11 mouse cellular contexts compared by ENCODE assay signal in the genomic region with DNA sequence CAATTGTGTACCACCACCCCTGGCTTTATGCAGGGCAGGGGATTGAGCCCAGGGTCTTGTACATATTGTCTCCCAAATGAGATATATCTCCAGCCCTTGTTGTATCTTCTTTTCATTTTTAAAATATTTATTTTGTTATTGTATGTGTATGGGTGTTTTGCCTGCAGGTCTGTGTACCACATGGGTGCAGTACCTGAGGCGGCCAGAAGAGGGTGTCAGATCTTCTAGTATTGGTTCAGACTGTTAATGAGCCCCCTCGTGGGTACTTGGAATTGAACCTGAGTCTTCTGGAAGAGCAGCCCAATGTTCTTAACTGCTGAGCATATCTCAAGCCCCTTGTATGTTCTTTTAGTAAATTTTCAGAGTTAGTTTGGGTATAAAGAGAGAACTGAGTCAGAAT. TPM values are rescaled to one million over a fixed set of nuclear protein-coding genes. Genes with fewer than 3 reads are reported as not detected.
DNase-seq lines count a peak whose midpoint lies in the region; ATAC-seq and TF ChIP-seq lines count a peak whose summit lies in the region.
"Had no signal": no experiment of that assay in that cellular context is flagged by ENCODE, and none has a peak within 500 bp of the region (broad histone marks: within the 10 kb centered on the region; RNA-seq: fewer than 3 reads in every experiment).

No protein-coding gene starts in this region.

- TF ChIP-seq EP300 in stomach, postnatal 0 days (optimal IDR thresholded peaks at IDR 0.05) = no peak

- no peak overlapping the region for H3K4me3 ChIP-seq in intestine, embryonic 14.5 days (ENCODE audit: low read depth, low read length)
- H3K4me3 ChIP-seq in intestine, embryonic 16.5 days (ENCODE audit: low read length) = no peak overlapping the region
- H3K4me3 ChIP-seq in stomach, postnatal 0 days (ENCODE audit: low read depth, low read length) = no peak overlapping the region
- H3K4me3 ChIP-seq: embryonic facial prominence, embryonic 13.5 days had no signal

- 45% methylated on average over 2 of the region's 2 CpGs for WGBS in intestine, embryonic 14.5 days
- 56% methylated on average over 2 of the region's 2 CpGs for WGBS in intestine, embryonic 16.5 days
- WGBS in stomach, postnatal 0 days = 47% methylated on average over 2 of the region's 2 CpGs

- no peak overlapping the region for H3K27ac ChIP-seq in intestine, embryonic 14.5 days (ENCODE audit: low read depth)
- H3K27ac ChIP-seq in intestine, embryonic 16.5 days (ENCODE audit: low read length) = no peak overlapping the region
- no peak overlapping the region for H3K27ac ChIP-seq in stomach, postnatal 0 days (replicated peaks)
- H3K27ac ChIP-seq: embryonic facial prominence, embryonic 13.5 days had no signal

- H3K27me3 ChIP-seq in intestine, embryonic 14.5 days (replicated peaks; ENCODE audit: control insufficient read depth, insufficient read depth, low read length) = no peaks in the 10 kb centered on the region
- no peaks in the 10 kb centered on the region for H3K27me3 ChIP-seq in intestine, embryonic 16.5 days (replicated peaks; ENCODE audit: control insufficient read depth, insufficient read depth, low read length)
- H3K27me3 ChIP-seq in stomach, postnatal 0 days (ENCODE audit: control insufficient read depth, insufficient read depth, low read length) = no peaks in the 10 kb centered on the region
- H3K27me3 ChIP-seq: embryonic facial prominence, embryonic 13.5 days had no signal

- peaks cover 30% of the 10 kb centered on the region for H3K36me3 ChIP-seq in intestine, embryonic 14.5 days (ENCODE audit: control insufficient read depth, insufficient read depth, low read length)
- peaks cover 15% of the 10 kb centered on the region for H3K36me3 ChIP-seq in intestine, embryonic 16.5 days (ENCODE audit: control insufficient read depth, insufficient read depth, low read length)
- peaks cover 14% of the 10 kb centered on the region for H3K36me3 ChIP-seq in stomach, postnatal 0 days (ENCODE audit: control insufficient read depth, insufficient read depth, low read length)

- no peaks in the 10 kb centered on the region for H3K4me1 ChIP-seq in intestine, embryonic 14.5 days (replicated peaks; ENCODE audit: control insufficient read depth, insufficient read depth, low read length)
- no peaks in the 10 kb centered on the region for H3K4me1 ChIP-seq in intestine, embryonic 16.5 days (ENCODE audit: control insufficient read depth, insufficient read depth, low read length)
- H3K4me1 ChIP-seq in stomach, postnatal 0 days (replicated peaks; ENCODE audit: control insufficient read depth, insufficient read depth) = no peaks in the 10 kb centered on the region
- H3K4me1 ChIP-seq: embryonic facial prominence, embryonic 13.5 days had no signal

- no peak overlapping the region for H3K4me2 ChIP-seq in intestine, embryonic 14.5 days (ENCODE audit: low read length)
- no peak overlapping the region for H3K4me2 ChIP-seq in intestine, embryonic 16.5 days (ENCODE audit: low read depth, low read length)
- no peak overlapping the region for H3K4me2 ChIP-seq in stomach, postnatal 0 days (replicated peaks; ENCODE audit: low read depth)
- H3K4me2 ChIP-seq: embryonic facial prominence, embryonic 13.5 days had no signal

- H3K9ac ChIP-seq in intestine, embryonic 14.5 days (ENCODE audit: low read length) = no peak overlapping the region
- no peak overlapping the region for H3K9ac ChIP-seq in intestine, embryonic 16.5 days (ENCODE audit: low read depth, low read length)
- no peak overlapping the region for H3K9ac ChIP-seq in stomach, postnatal 0 days (ENCODE audit: low read length)
- H3K9ac ChIP-seq: embryonic facial prominence, embryonic 13.5 days had no signal

- peak; percentile 58 for DNase-seq in intestine, embryonic 14.5 days (ENCODE audit: low spot score)
- peak; percentile 38 for DNase-seq in thymus, postnatal 0 days (ENCODE audit: low spot score)
- no peak for DNase-seq in thymus, adult 18-20 months
- no peak for DNase-seq in brain, embryonic 14.5 days (ENCODE audit: low read depth)
- DNase-seq in stomach, postnatal 0 days (ENCODE audit: low spot score) = peak; percentile 36
- DNase-seq in urinary bladder, adult 18-20 months (ENCODE audit: low spot score in 2 of 2) = no peak
- DNase-seq in urinary bladder, postnatal 25 days (ENCODE audit: low spot score) = no peak
- DNase-seq: adrenal gland, postnatal 25 days; heart, adult 18-20 months had no signal

- no peak for TF ChIP-seq POLR2A in brain, embryonic 14.5 days (IDR thresholded peaks at IDR 0.05; ENCODE audit: borderline replicate concordance, extremely low read depth, insufficient read depth, insufficient read length, poor library complexity, severe bottlenecking)

- ATAC-seq in intestine, embryonic 14.5 days (replicated peaks; ENCODE audit: low FRiP score, low TSS enrichment, low read depth) = no peak
- no peak for ATAC-seq in intestine, embryonic 16.5 days
- ATAC-seq in stomach, postnatal 0 days (ENCODE audit: low FRiP score, low TSS enrichment) = no peak

- no peaks in the 10 kb centered on the region for H3K9me3 ChIP-seq in intestine, embryonic 14.5 days (ENCODE audit: control insufficient read depth, low read length)
- peaks cover 6% of the 10 kb centered on the region for H3K9me3 ChIP-seq in intestine, embryonic 16.5 days (ENCODE audit: control insufficient read depth, low read length)
- no peaks in the 10 kb centered on the region for H3K9me3 ChIP-seq in stomach, postnatal 0 days (ENCODE audit: control insufficient read depth, low read length)
- H3K9me3 ChIP-seq: embryonic facial prominence, embryonic 13.5 days had no signal

- peak; percentile 44; the same call in 1 of the 2 replicates for TF ChIP-seq CTCF in brain, embryonic 14.5 days (IDR thresholded peaks at IDR 0.05; ENCODE audit: borderline replicate concordance, extremely low read depth, insufficient read depth, insufficient read length)
- TF ChIP-seq CTCF in stomach, postnatal 0 days (IDR thresholded peaks at IDR 0.05; ENCODE audit: low read depth) = peak; percentile 58

RNA-seq across cellular contexts. Expression of a gene that starts 11.3 kb away (rescaled TPM):
- polyA plus RNA-seq in intestine, embryonic 14.5 days (2014; fragmentation: Nextera tagmentation; extraction: Ambion mirVana) = 29.1 and 34.5 TPM in 2 replicates
- 111 and 117 TPM in 2 replicates for polyA plus RNA-seq in intestine, embryonic 16.5 days (2015; fragmentation: Nextera tagmentation; extraction: Ambion mirVana)
- polyA plus RNA-seq in thymus, postnatal 0 days (2015; fragmentation: Nextera tagmentation; extraction: Ambion mirVana) = 40.9 and 43.4 TPM in 2 replicates
- polyA plus RNA-seq in brain, embryonic 14.5 days (2012; rRNA removed) = 19.5 and 22.6 TPM in 2 replicates
- polyA plus RNA-seq in stomach, postnatal 0 days (2015; fragmentation: Nextera tagmentation; extraction: Ambion mirVana) = 71.5 and 75.1 TPM in 2 replicates

RNA-seq across cellular contexts. Expression of a gene that starts 16.0 kb away (rescaled TPM):
- polyA plus RNA-seq in intestine, embryonic 14.5 days (2014; fragmentation: Nextera tagmentation; extraction: Ambion mirVana) = 52.3 and 54.4 TPM in 2 replicates
- polyA plus RNA-seq in intestine, embryonic 16.5 days (2015; fragmentation: Nextera tagmentation; extraction: Ambion mirVana) = 32.8 and 36.9 TPM in 2 replicates
- polyA plus RNA-seq in thymus, postnatal 0 days (2015; fragmentation: Nextera tagmentation; extraction: Ambion mirVana) = 5.8 and 7.7 TPM in 2 replicates
- polyA plus RNA-seq in brain, embryonic 14.5 days (2012; rRNA removed) = 33.8 and 52.8 TPM in 2 replicates
- polyA plus RNA-seq in stomach, postnatal 0 days (2015; fragmentation: Nextera tagmentation; extraction: Ambion mirVana) = 22.2 and 24.0 TPM in 2 replicates

RNA-seq across cellular contexts. Expression of a gene that starts 24.0 kb away (rescaled TPM):
- 43.1 and 46.7 TPM in 2 replicates for polyA plus RNA-seq in intestine, embryonic 14.5 days (2014; fragmentation: Nextera tagmentation; extraction: Ambion mirVana)
- polyA plus RNA-seq in intestine, embryonic 16.5 days (2015; fragmentation: Nextera tagmentation; extraction: Ambion mirVana) = 41.2 and 42.9 TPM in 2 replicates
- 44.7 and 49.1 TPM in 2 replicates for polyA plus RNA-seq in thymus, postnatal 0 days (2015; fragmentation: Nextera tagmentation; extraction: Ambion mirVana)
- 47.9 and 49.0 TPM in 2 replicates for polyA plus RNA-seq in brain, embryonic 14.5 days (2012; rRNA removed)
- 25.1 and 27.2 TPM in 2 replicates for polyA plus RNA-seq in stomach, postnatal 0 days (2015; fragmentation: Nextera tagmentation; extraction: Ambion mirVana)

Comparison
In these comparisons a context has a peak if more than half of its experiments do, and no peak if none do; other contexts are left out.
1. DNase-seq: peak in intestine, embryonic 14.5 days (single experiment), thymus, postnatal 0 days (single experiment) and stomach, postnatal 0 days (single experiment); none in thymus, adult 18-20 months (0 of 2), brain, embryonic 14.5 days (single experiment), urinary bladder, adult 18-20 months (0 of 2) and urinary bladder, postnatal 25 days (single experiment).